Mouse (Mus musculus) right cerebral cortex, postnatal 36 days (tissue): ENCODE measurements around the gene Auts2.

ENCODE experiments used
- DNase-seq, 2 experiments: peaks; one replicate each; pipeline ENCODE4 v3.0.0; 2022; ENCODE audit warnings: low spot score in 2 of 2, mixed read lengths in 1 of 2

Auts2 gene

GRCm38 (mm10) chr5:131457999-131458398 is 1085.1 kb downstream of the Auts2 start:
- no peak for DNase-seq

GRCm38 (mm10) chr5:131449181-131449868 is 1093.8 kb downstream of the Auts2 start:
- no peak for DNase-seq

- no peak for DNase-seq
These were observed 1107.8 kb downstream of the Auts2 start for GRCm38 (mm10) chr5:131435239-131435876.

GRCm38 (mm10) chr5:131433291-131433690 is 1109.9 kb downstream of the Auts2 start:
- DNase-seq, result no peak

- no peak for DNase-seq
These were observed 1111.2 kb downstream of the Auts2 start for GRCm38 (mm10) chr5:131431896-131432295.

- DNase-seq, result peak in 1 of 2 experiments; percentile 36
These were observed 1113.0 kb downstream of the Auts2 start for GRCm38 (mm10) chr5:131430109-131430508.

- DNase-seq, result no peak
These were observed 1113.6 kb downstream of the Auts2 start for GRCm38 (mm10) chr5:131429563-131429962.

GRCm38 (mm10) chr5:131427734-131428413 is 1115.3 kb downstream of the Auts2 start:
- DNase-seq, result peak; percentile 41 to 51

GRCm38 (mm10) chr5:131422737-131423136 is 1120.4 kb downstream of the Auts2 start:
- no peak for DNase-seq

GRCm38 (mm10) chr5:131420406-131420805 is 1122.7 kb downstream of the Auts2 start:
- no peak for DNase-seq

- no peak for DNase-seq
These were observed 1127.1 kb downstream of the Auts2 start for GRCm38 (mm10) chr5:131415902-131416545.

GRCm38 (mm10) chr5:131398250-131398649 is 1144.9 kb downstream of the Auts2 start:
- DNase-seq, result no peak

- no peak for DNase-seq
These were observed 1147.4 kb downstream of the Auts2 start for GRCm38 (mm10) chr5:131395756-131396155.
